Mouse (Mus musculus): ENCODE data around the gene Klhl22.

Gene Klhl22

DNA sequence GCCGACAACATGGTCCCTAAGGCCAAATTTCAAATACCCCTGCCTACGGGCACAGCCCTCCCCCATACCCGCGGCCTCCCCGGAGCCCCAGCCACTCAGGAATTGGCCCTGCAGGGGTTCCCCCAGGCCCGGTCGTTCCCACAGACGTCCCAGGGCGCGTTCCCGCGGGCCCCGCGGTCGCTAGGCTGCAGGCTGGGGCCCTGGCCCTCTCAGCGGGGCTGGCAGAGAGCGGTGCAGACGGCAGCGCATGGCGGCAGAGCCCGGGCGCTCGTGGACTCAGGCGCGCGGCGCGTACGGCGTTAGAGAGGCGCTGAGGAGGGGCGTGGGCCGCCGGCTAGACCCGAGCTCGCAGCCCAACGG lies 73.9 kb downstream of the Klhl22 start:
- no peak for DNase-seq (ENCODE audit: low read depth, low spot score)

GRCm38 (mm10) chr16:17833681-17834399 lies 74.4 kb downstream of the Klhl22 start:
- no peak for DNase-seq (ENCODE audit: low read depth, low spot score)

DNA sequence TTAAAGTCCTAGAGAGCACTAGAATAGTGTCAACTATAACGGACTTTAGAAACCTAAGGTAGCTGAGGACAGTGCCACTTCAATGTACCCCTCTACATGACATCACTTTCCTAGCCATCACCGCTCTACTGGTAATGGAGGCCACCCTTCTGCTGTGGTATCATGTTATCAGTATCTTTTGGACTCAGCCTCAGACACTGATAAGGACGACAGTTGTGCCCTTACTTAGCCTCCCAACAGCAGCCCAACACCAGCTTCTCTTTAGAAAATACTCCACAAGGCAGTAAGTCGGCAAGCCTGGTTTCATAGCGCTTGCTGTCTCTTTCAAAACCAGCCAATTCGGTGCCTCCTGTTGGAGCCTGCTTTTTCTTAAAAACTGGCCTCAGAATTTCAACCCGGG lies 75.1 kb downstream of the Klhl22 start:
- no peak for DNase-seq (ENCODE audit: low read depth, low spot score)

DNA sequence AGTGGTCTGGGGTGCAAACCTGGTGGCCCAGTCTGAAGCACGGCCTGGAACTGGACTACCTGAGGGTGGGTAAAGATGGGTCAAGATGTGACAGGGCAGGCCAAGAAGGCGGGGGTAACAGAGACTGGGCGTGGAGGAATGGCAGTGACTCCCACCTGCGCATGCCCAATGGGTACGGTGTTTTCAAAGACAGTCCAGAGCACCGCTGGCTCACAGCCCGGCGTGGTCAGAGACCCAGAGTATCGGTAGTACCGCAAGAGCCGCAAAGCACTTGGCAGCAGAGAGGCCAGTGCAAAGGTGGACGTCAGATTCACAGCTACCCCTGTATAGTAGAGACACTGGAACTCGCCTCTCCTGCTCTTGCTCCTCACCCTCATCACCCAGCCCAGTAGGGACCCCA lies 76.1 kb downstream of the Klhl22 start:
- DNase-seq (ENCODE audit: low read depth, low spot score) = no peak

GRCm38 (mm10) chr16:17838051-17838450 lies 78.6 kb downstream of the Klhl22 start, which contains the start of gene Car15:
Gene Car15 (minus strand): TSS chr16:17838364.
- DNase-seq (ENCODE audit: low read depth, low spot score) = no peak

- no peak for DNase-seq (ENCODE audit: low read depth, low spot score)
These were observed 80.6 kb downstream of the Klhl22 start for GRCm38 (mm10) chr16:17839976-17840375.

- DNase-seq (ENCODE audit: low read depth, low spot score) = no peak
These were observed 83.0 kb downstream of the Klhl22 start for GRCm38 (mm10) chr16:17842437-17842836.

All from retina, adult 2 months (tissue).